Mouse (Mus musculus): ENCODE data around the gene Myo1h. TPM values are rescaled to one million over a fixed set of nuclear protein-coding genes. Genes with fewer than 3 reads are reported as not detected.

Myo1h gene
- polyA plus RNA-seq (2014; fragmentation: Illumina TruSeq; extraction: RNeasy Lipid Tissue Mini Kit (QIAGEN cat#74804); ENCODE audit: low read depth, low replicate concordance), result not detected

DNA sequence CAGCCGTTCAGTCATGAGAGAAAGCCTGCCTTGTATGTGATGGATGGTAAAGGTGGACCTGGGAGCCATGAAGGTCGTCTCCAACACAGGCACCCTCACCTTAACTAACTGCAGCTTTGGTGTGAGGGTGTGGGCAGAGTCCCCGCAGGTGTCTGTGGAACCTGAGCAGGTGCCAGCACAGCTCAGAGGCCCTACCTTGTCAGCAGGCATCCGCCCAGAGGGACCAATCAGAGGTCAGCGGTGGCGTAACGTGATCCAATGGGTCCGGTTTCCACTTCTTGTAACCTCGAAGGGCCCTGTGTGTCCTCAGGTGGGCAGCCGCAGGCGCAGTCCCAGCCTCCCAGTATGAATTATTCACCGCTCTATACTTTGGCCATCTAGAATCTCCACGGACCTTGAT lies at the start of gene Myo1h:
TSS of gene Myo1h (plus strand) at position 293 of the 400 bp plus-strand sequence.

GRCm38 (mm10) chr5:114273693-114274402 lies 15.1 kb upstream of the Myo1h start, which contains the start of gene Foxn4:
Gene Foxn4, minus strand, starts transcription at chr5:114273807.

GRCm38 (mm10) chr5:114380209-114381012 lies 91.4 kb downstream of the Myo1h start, which contains the start of the genes Kctd10 and Ube3b:
Gene Kctd10, minus strand, starts transcription at chr5:114380508.
Gene Ube3b, plus strand, starts transcription at chr5:114380607.

Other genes with a start within 250 kb of the Myo1h start
- 4.2 TPM for gene Usp30, start 223.7 kb upstream of the Myo1h start, polyA plus RNA-seq (2014; fragmentation: Illumina TruSeq; extraction: RNeasy Lipid Tissue Mini Kit (QIAGEN cat#74804); ENCODE audit: low read depth, low replicate concordance)
- gene Svop, start 197.6 kb upstream of the Myo1h start, polyA plus RNA-seq (2014; fragmentation: Illumina TruSeq; extraction: RNeasy Lipid Tissue Mini Kit (QIAGEN cat#74804); ENCODE audit: low read depth, low replicate concordance), result not detected
- gene Alkbh2, start 160.9 kb upstream of the Myo1h start, polyA plus RNA-seq (2014; fragmentation: Illumina TruSeq; extraction: RNeasy Lipid Tissue Mini Kit (QIAGEN cat#74804); ENCODE audit: low read depth, low replicate concordance), result not detected
- gene Ung, start 158.8 kb upstream of the Myo1h start, polyA plus RNA-seq (2014; fragmentation: Illumina TruSeq; extraction: RNeasy Lipid Tissue Mini Kit (QIAGEN cat#74804); ENCODE audit: low read depth, low replicate concordance), result 0.41 TPM
- 6.4 TPM for gene Acacb, start 142.6 kb upstream of the Myo1h start, polyA plus RNA-seq (2014; fragmentation: Illumina TruSeq; extraction: RNeasy Lipid Tissue Mini Kit (QIAGEN cat#74804); ENCODE audit: low read depth, low replicate concordance)
- not detected for gene Foxn4, start 15.4 kb upstream of the Myo1h start, polyA plus RNA-seq (2014; fragmentation: Illumina TruSeq; extraction: RNeasy Lipid Tissue Mini Kit (QIAGEN cat#74804); ENCODE audit: low read depth, low replicate concordance)
- 38.4 TPM for gene Kctd10, start 91.3 kb downstream of the Myo1h start, polyA plus RNA-seq (2014; fragmentation: Illumina TruSeq; extraction: RNeasy Lipid Tissue Mini Kit (QIAGEN cat#74804); ENCODE audit: low read depth, low replicate concordance)
- 5.7 TPM for gene Ube3b, start 91.4 kb downstream of the Myo1h start, polyA plus RNA-seq (2014; fragmentation: Illumina TruSeq; extraction: RNeasy Lipid Tissue Mini Kit (QIAGEN cat#74804); ENCODE audit: low read depth, low replicate concordance)
- gene Mmab, start 154.9 kb downstream of the Myo1h start, polyA plus RNA-seq (2014; fragmentation: Illumina TruSeq; extraction: RNeasy Lipid Tissue Mini Kit (QIAGEN cat#74804); ENCODE audit: low read depth, low replicate concordance), result 7.3 TPM
- gene Mvk, start 155.1 kb downstream of the Myo1h start, polyA plus RNA-seq (2014; fragmentation: Illumina TruSeq; extraction: RNeasy Lipid Tissue Mini Kit (QIAGEN cat#74804); ENCODE audit: low read depth, low replicate concordance), result not detected